Mouse (Mus musculus) testis, adult 2 months (tissue): ENCODE results near the gene Deaf1.

Source experiments
- CTCF ChIP-seq: fragments of 200-500 bp; IDR thresholded peaks from 2 replicates; pipeline ENCODE4 v1.5.1; 2012; ENCODE audit warnings: low read depth, mild to moderate bottlenecking, inconsistent platforms, low read length, moderate library complexity; ENCODE audit not compliant: control insufficient read depth, insufficient read depth, insufficient replicate concordance
- POLR2A ChIP-seq: fragments of 200-500 bp; IDR thresholded peaks from 2 replicates; pipeline ENCODE4 v1.6.1; 2012; ENCODE audit warnings: low read depth, mild to moderate bottlenecking, inconsistent platforms, low read length, moderate library complexity; ENCODE audit not compliant: control insufficient read depth

GRCm38 (mm10) chr7:141363106-141363751 is 35.7 kb upstream of the Deaf1 start:
- TF ChIP-seq POLR2A (no peak), CTCF (no peak; the same call in 1 of the 2 replicates)
